In genomic region chr9:86232174-86232573, GRCm38 (mm10) we compare ENCODE assay signal across 26 mouse cellular contexts.
DNase-seq lines count a peak whose midpoint lies in the region; ATAC-seq lines count a peak whose summit lies in the region.
"Had no signal": no experiment of that assay in that cellular context is flagged by ENCODE, and none has a peak within 500 bp of the region (broad histone marks: within the 10 kb centered on the region; RNA-seq: fewer than 3 reads in every experiment).

No protein-coding gene starts in this region.

- ATAC-seq in forebrain, embryonic 11.5 days (replicated peaks; ENCODE audit: low FRiP score) = peak; percentile 45
- ATAC-seq in midbrain, embryonic 12.5 days (ENCODE audit: low FRiP score, low read depth) = peak; percentile 42
- no peak for ATAC-seq in midbrain, embryonic 14.5 days (ENCODE audit: low FRiP score, low TSS enrichment)
- ATAC-seq in forebrain, embryonic 16.5 days = peak; percentile 84
- ATAC-seq: activated CD4-positive, CD25-positive, alpha-beta regulatory T cell, adult 4 months; intestine, embryonic 15.5 days had no signal

- no peak overlapping the region for H3K4me2 ChIP-seq in forebrain, embryonic 11.5 days (ENCODE audit: low read depth, low read length, severe bottlenecking)
- no peak overlapping the region for H3K4me2 ChIP-seq in midbrain, embryonic 12.5 days (replicated peaks)
- no peak overlapping the region for H3K4me2 ChIP-seq in midbrain, embryonic 14.5 days (ENCODE audit: low read length)
- no peak overlapping the region for H3K4me2 ChIP-seq in forebrain, embryonic 16.5 days (ENCODE audit: low read length)
- H3K4me2 ChIP-seq: embryonic facial prominence, embryonic 13.5 days; heart, embryonic 13.5 days; intestine, embryonic 15.5 days; limb, embryonic 13.5 days; liver, embryonic 11.5 days; lung, embryonic 15.5 days had no signal

- WGBS in forebrain, embryonic 11.5 days = 54% methylated on average over 1 of the region's 1 CpGs
- 65% methylated on average over 1 of the region's 1 CpGs for WGBS in forebrain, embryonic 10.5 days
- 62% methylated on average over 1 of the region's 1 CpGs for WGBS in midbrain, embryonic 12.5 days
- 58% methylated on average over 1 of the region's 1 CpGs for WGBS in midbrain, embryonic 14.5 days
- 22% methylated on average over 1 of the region's 1 CpGs for WGBS in forebrain, embryonic 16.5 days

- H3K27ac ChIP-seq in forebrain, embryonic 11.5 days (ENCODE audit: low read depth, low read length) = no peak overlapping the region
- no peak overlapping the region; the same call in 1 of the 2 replicates for H3K27ac ChIP-seq in forebrain, embryonic 10.5 days
- no peak overlapping the region for H3K27ac ChIP-seq in midbrain, embryonic 12.5 days (replicated peaks)
- no peak overlapping the region for H3K27ac ChIP-seq in midbrain, embryonic 14.5 days (replicated peaks; ENCODE audit: low read depth, low read length)
- no peak overlapping the region for H3K27ac ChIP-seq in forebrain, embryonic 16.5 days (ENCODE audit: low read length)
- H3K27ac ChIP-seq: embryonic facial prominence, embryonic 13.5 days; heart, embryonic 13.5 days; intestine, embryonic 15.5 days; layer of hippocampus, adult 2 months; left cerebral cortex, adult 2 months; limb, embryonic 13.5 days; lung, embryonic 15.5 days; stomach, postnatal 0 days had no signal

- H3K36me3 ChIP-seq in forebrain, embryonic 11.5 days (ENCODE audit: control insufficient read depth, insufficient read depth, low read length) = no peaks in the 10 kb centered on the region
- no peaks in the 10 kb centered on the region for H3K36me3 ChIP-seq in forebrain, embryonic 10.5 days (replicated peaks)
- H3K36me3 ChIP-seq in midbrain, embryonic 12.5 days = no peaks in the 10 kb centered on the region
- H3K36me3 ChIP-seq in midbrain, embryonic 14.5 days (ENCODE audit: control insufficient read depth, insufficient read depth, low read length) = no peaks in the 10 kb centered on the region
- H3K36me3 ChIP-seq in forebrain, embryonic 16.5 days (ENCODE audit: control insufficient read depth, insufficient read depth) = no peaks in the 10 kb centered on the region
- H3K36me3 ChIP-seq: embryonic facial prominence, embryonic 13.5 days; heart, embryonic 13.5 days; intestine, embryonic 15.5 days; limb, embryonic 13.5 days; lung, embryonic 15.5 days had no signal

- no peak overlapping the region for H3K4me3 ChIP-seq in forebrain, embryonic 11.5 days (ENCODE audit: low read depth, low read length)
- H3K4me3 ChIP-seq in forebrain, embryonic 10.5 days = no peak overlapping the region
- H3K4me3 ChIP-seq in midbrain, embryonic 12.5 days = no peak overlapping the region
- H3K4me3 ChIP-seq in midbrain, embryonic 14.5 days (replicated peaks; ENCODE audit: low read depth, low read length) = no peak overlapping the region
- no peak overlapping the region for H3K4me3 ChIP-seq in forebrain, embryonic 16.5 days (replicated peaks; ENCODE audit: low read length)
- H3K4me3 ChIP-seq: embryonic facial prominence, embryonic 13.5 days; heart, embryonic 13.5 days; intestine, embryonic 15.5 days; layer of hippocampus, adult 2 months; left cerebral cortex, adult 2 months; limb, embryonic 13.5 days; lung, embryonic 15.5 days had no signal

- H3K9me3 ChIP-seq in forebrain, embryonic 11.5 days (ENCODE audit: control insufficient read depth, low read length) = 0 out of 2 replicates have a peak, but pooled peaks cover 3% of the 10 kb centered on the region
- H3K9me3 ChIP-seq in forebrain, embryonic 10.5 days = peaks cover 19% of the 10 kb centered on the region; the same call in 1 of the 2 replicates
- H3K9me3 ChIP-seq in midbrain, embryonic 12.5 days = peaks cover 8% of the 10 kb centered on the region; the same call in 1 of the 2 replicates
- no peaks in the 10 kb centered on the region; the same call in 1 of the 2 replicates for H3K9me3 ChIP-seq in midbrain, embryonic 14.5 days (ENCODE audit: control insufficient read depth, low read length)
- peaks cover 4% of the 10 kb centered on the region; the same call in 1 of the 2 replicates for H3K9me3 ChIP-seq in forebrain, embryonic 16.5 days (ENCODE audit: control insufficient read depth, low read length)
- H3K9me3 ChIP-seq: heart, embryonic 13.5 days; intestine, embryonic 15.5 days; limb, embryonic 13.5 days; lung, embryonic 15.5 days had no signal

- DNase-seq in forebrain, embryonic 11.5 days (ENCODE audit: low spot score) = no peak
- no peak for DNase-seq in forebrain, embryonic 10.5 days (ENCODE audit: extremely low spot score, low spot score)
- no peak for DNase-seq in midbrain, embryonic 14.5 days
- no peak for DNase-seq in thymus, postnatal 0 days (ENCODE audit: low spot score)
- DNase-seq in urinary bladder, postnatal 10 days (ENCODE audit: low spot score) = no peak
- DNase-seq: adrenal gland, adult 8-10 months; cerebellum, adult 9-10 months; gastrocnemius, postnatal 10 days; heart, postnatal 10 days; kidney, adult 2 months; kidney, postnatal 36 days; right cerebral cortex, postnatal 4 days; thymus, adult 2 months had no signal

- no peaks in the 10 kb centered on the region for H3K4me1 ChIP-seq in forebrain, embryonic 11.5 days (replicated peaks; ENCODE audit: control insufficient read depth, insufficient read depth, low read length)
- peaks cover 32% of the 10 kb centered on the region for H3K4me1 ChIP-seq in forebrain, embryonic 10.5 days
- H3K4me1 ChIP-seq in midbrain, embryonic 12.5 days = peaks cover 14% of the 10 kb centered on the region
- no peaks in the 10 kb centered on the region for H3K4me1 ChIP-seq in midbrain, embryonic 14.5 days (ENCODE audit: control insufficient read depth, insufficient read depth, low read length)
- H3K4me1 ChIP-seq in forebrain, embryonic 16.5 days (replicated peaks; ENCODE audit: control insufficient read depth, insufficient read depth, low read length) = no peaks in the 10 kb centered on the region
- H3K4me1 ChIP-seq: embryonic facial prominence, embryonic 13.5 days; intestine, embryonic 15.5 days; lung, embryonic 15.5 days had no signal

- H3K9ac ChIP-seq in forebrain, embryonic 11.5 days (ENCODE audit: low read length) = no peak overlapping the region
- no peak overlapping the region for H3K9ac ChIP-seq in midbrain, embryonic 12.5 days (replicated peaks)
- H3K9ac ChIP-seq in midbrain, embryonic 14.5 days (replicated peaks; ENCODE audit: low read length) = no peak overlapping the region
- H3K9ac ChIP-seq in forebrain, embryonic 16.5 days (replicated peaks; ENCODE audit: low read depth, low read length) = no peak overlapping the region
- H3K9ac ChIP-seq: embryonic facial prominence, embryonic 13.5 days; heart, embryonic 13.5 days; intestine, embryonic 15.5 days; limb, embryonic 13.5 days; lung, embryonic 15.5 days had no signal

- H3K27me3 ChIP-seq in forebrain, embryonic 11.5 days (ENCODE audit: control insufficient read depth, insufficient read depth, low read length) = peaks cover 2% of the 10 kb centered on the region; the same call in 1 of the 2 replicates
- H3K27me3 ChIP-seq in forebrain, embryonic 10.5 days (ENCODE audit: poor library complexity, severe bottlenecking) = peaks cover 65% of the 10 kb centered on the region
- H3K27me3 ChIP-seq in midbrain, embryonic 12.5 days = no peaks in the 10 kb centered on the region
- no peaks in the 10 kb centered on the region for H3K27me3 ChIP-seq in midbrain, embryonic 14.5 days (ENCODE audit: control insufficient read depth, insufficient read depth, low read length)
- H3K27me3 ChIP-seq in forebrain, embryonic 16.5 days (replicated peaks; ENCODE audit: control insufficient read depth, insufficient read depth, low read length) = no peaks in the 10 kb centered on the region
- H3K27me3 ChIP-seq: CH12.LX; embryonic facial prominence, embryonic 13.5 days; heart, embryonic 13.5 days; intestine, embryonic 15.5 days; limb, embryonic 13.5 days; lung, embryonic 15.5 days had no signal
